Mouse (Mus musculus): ENCODE data around the gene Krtcap3. TPM values are rescaled to one million over a fixed set of nuclear protein-coding genes. Genes with fewer than 3 reads are reported as not detected.
"Not testable (repeated sequence)": the region's sequence is repeated elsewhere in the genome, so short reads cannot be mapped to it uniquely, and the experiment has no call there.

Gene Krtcap3
- total RNA-seq (2022), result 1 to 10 TPM; 1.5 to 3.6 (median 2.5) TPM

- no peak for DNase-seq (ENCODE audit: low spot score in 2 of 2)
These were observed at the start of gene Krtcap3 for GRCm38 (mm10) chr5:31251541-31252101. TSS of gene Krtcap3 (plus strand) at chr5:31251691.

GRCm38 (mm10) chr5:31201742-31202590 lies 49.5 kb upstream of the Krtcap3 start, which contains the start of gene Zfp513:
TSS of gene Zfp513 (minus strand) at chr5:31202303.
- peak; percentile 89 to 99 for DNase-seq (ENCODE audit: low spot score in 2 of 2)

- DNase-seq (ENCODE audit: low spot score in 2 of 2), result no peak
These were observed 48.6 kb upstream of the Krtcap3 start for GRCm38 (mm10) chr5:31202933-31203332.

GRCm38 (mm10) chr5:31203866-31204265 lies 47.6 kb upstream of the Krtcap3 start:
- DNase-seq (ENCODE audit: low spot score in 2 of 2), result no peak

GRCm38 (mm10) chr5:31204421-31204820 lies 47.1 kb upstream of the Krtcap3 start:
- DNase-seq (ENCODE audit: low spot score in 2 of 2), result no peak

- DNase-seq (ENCODE audit: low spot score in 2 of 2), result not testable (repeated sequence)
These were observed 34.9 kb upstream of the Krtcap3 start for GRCm38 (mm10) chr5:31216554-31216953.

- DNase-seq (ENCODE audit: low spot score in 2 of 2), result no peak
These were observed 33.2 kb upstream of the Krtcap3 start for GRCm38 (mm10) chr5:31218294-31218693.

GRCm38 (mm10) chr5:31219070-31219469 lies 32.4 kb upstream of the Krtcap3 start:
- DNase-seq (ENCODE audit: low spot score in 2 of 2), result no peak

- no peak for DNase-seq (ENCODE audit: low spot score in 2 of 2)
These were observed 32.0 kb upstream of the Krtcap3 start for GRCm38 (mm10) chr5:31219474-31219873.

GRCm38 (mm10) chr5:31219911-31220447 lies 31.5 kb upstream of the Krtcap3 start:
- no peak for DNase-seq (ENCODE audit: low spot score in 2 of 2)

GRCm38 (mm10) chr5:31220448-31221303 lies 30.8 kb upstream of the Krtcap3 start, which contains the start of gene Ppm1g:
TSS of gene Ppm1g (minus strand) at chr5:31220687.
- DNase-seq (ENCODE audit: low spot score in 2 of 2), result peak; percentile 88 to 93

GRCm38 (mm10) chr5:31221304-31221945 lies 30.1 kb upstream of the Krtcap3 start:
- DNase-seq (ENCODE audit: low spot score in 2 of 2), result no peak

GRCm38 (mm10) chr5:31222696-31223095 lies 28.8 kb upstream of the Krtcap3 start:
- no peak for DNase-seq (ENCODE audit: low spot score in 2 of 2)

- DNase-seq (ENCODE audit: low spot score in 2 of 2), result no peak
These were observed 24.9 kb upstream of the Krtcap3 start for GRCm38 (mm10) chr5:31226641-31227040.

- DNase-seq (ENCODE audit: low spot score in 2 of 2), result peak; percentile 86 to 96
These were observed 10.6 kb upstream of the Krtcap3 start, which contains the start of the genes Nrbp1 and Gm9970 for GRCm38 (mm10) chr5:31240637-31241521. TSS of gene Nrbp1 (plus strand) at chr5:31240864. TSS of gene Gm9970 (minus strand) at chr5:31241232.

- DNase-seq (ENCODE audit: low spot score in 2 of 2), result no peak
These were observed 9.9 kb upstream of the Krtcap3 start for GRCm38 (mm10) chr5:31241522-31242034.

GRCm38 (mm10) chr5:31242191-31242590 lies 9.3 kb upstream of the Krtcap3 start:
- no peak for DNase-seq (ENCODE audit: low spot score in 2 of 2)

- no peak for DNase-seq (ENCODE audit: low spot score in 2 of 2)
These were observed 775 bp upstream of the Krtcap3 start for GRCm38 (mm10) chr5:31250716-31251115.

- DNase-seq (ENCODE audit: low spot score in 2 of 2), result no peak
These were observed 660 bp downstream of the Krtcap3 start for GRCm38 (mm10) chr5:31252151-31252550.
